Mouse (Mus musculus) mouse embryonic stem cell (cell line): ENCODE measurements around the gene Mbd5.

Experiments used
- in situ Hi-C, 2 experiments: fragments of 300-500 bp; cut with MboI; formaldehyde crosslinking; loops; 1 replicate in 1 of 2; 3 replicates in 1 of 2; pipeline ENCODE4 v1.14.3; 2019 to 2020; ENCODE audit warnings: low sequenced_read_pairs in 2 of 2, low pct_unique_long_range_greater_than_20kb in 1 of 2, mixed read lengths in 1 of 2; ENCODE audit not compliant: unreplicated experiment in 1 of 2

Mbd5 gene

DNA sequence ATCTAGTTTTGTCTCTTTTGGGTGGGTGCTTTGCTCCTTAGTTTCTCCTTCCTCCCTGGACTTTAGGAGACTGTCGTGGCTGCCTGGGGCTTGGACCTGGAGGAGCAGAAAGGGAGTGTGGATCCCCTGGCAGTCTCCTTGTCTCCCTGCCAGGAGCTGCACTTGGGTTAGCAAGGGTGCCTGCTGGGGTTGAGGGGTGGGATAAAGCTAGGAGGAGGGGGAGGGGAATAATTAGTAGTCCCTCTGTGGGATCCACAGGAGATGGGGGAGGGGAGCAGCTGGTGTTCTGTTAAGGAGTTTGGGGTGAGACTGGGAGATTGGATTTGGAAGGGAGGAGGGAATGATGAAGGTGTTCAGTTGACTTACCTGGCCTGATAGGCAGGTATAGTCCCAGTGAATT lies 337.7 kb downstream of the Mbd5 start:
- in situ Hi-C loops: no loop called here

DNA sequence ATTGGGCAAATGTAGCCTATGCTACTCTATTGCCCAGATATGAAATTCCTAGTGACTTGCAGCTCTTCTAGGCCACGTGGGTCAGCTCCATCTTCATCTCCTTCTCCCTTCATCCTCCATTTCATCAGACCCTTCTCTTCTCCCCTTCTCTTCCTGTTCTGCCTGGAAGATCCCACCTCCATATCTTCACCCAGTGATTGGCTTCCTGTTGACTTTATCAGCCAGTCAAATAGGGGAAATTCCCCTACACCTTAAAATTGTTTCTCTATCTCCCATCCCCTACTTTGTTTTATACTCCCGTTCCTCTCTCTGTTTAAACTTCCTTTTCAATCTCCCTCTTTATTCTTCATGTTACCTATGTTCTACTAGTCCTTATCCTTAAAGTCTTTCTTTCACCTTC lies 342.4 kb downstream of the Mbd5 start:
- in situ Hi-C loops: no loop called here

DNA sequence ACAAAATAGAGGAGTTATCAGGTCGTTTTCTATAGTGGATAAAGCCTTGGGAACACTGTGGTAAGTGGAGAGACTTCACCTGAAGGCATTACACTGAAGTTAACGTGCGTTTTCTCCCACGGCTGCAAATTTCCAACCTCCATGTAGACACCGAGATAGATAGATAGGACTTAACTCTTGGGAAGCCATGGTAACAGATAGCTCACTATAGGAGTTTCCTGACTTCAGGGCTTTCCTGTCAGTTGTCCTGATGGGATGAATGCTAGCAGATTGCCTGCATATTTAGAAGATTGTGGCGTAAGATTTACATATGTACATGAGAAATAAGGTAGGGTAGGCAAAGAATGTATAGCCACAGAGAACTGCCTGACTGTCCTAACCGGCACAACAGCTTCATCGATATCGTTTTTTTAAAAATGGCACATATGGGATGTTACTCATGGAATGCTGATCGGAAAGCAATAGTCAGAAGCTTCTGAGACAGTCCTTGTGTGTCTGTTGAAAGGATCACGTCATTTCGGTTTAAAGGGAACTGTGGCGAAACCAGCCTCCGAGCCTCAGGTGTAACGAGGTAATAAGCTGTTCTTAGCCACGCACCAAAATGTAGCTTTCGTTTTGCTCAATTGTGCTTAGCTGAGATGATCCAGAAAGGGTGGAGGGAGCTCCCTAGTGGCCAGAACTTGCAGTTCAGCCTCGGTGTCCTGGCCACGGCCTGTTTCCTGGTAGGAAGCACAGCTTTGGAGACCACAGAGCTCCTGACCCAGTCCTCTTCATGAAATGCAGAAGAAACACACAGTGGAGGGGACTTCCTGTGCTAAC lies 363.5 kb downstream of the Mbd5 start:
- in situ Hi-C loops: loop anchor here (25.0 kb wide), 1 partner anchor 401 kb away; no protein-coding TSS in a partner anchor

- in situ Hi-C loops: no loop called here
Measured at GRCm38 (mm10) chr2:49333594-49333993, 384.3 kb downstream of the Mbd5 start.

GRCm38 (mm10) chr2:49335267-49335666 lies 386.0 kb downstream of the Mbd5 start:
- in situ Hi-C loops: no loop called here

GRCm38 (mm10) chr2:49344287-49344686 lies 395.0 kb downstream of the Mbd5 start:
- in situ Hi-C loops: no loop called here

- in situ Hi-C loops: no loop called here
Measured at GRCm38 (mm10) chr2:49345786-49346185, 396.5 kb downstream of the Mbd5 start.

- in situ Hi-C loops: loop anchor here in 1 of 2 experiments (10.0 kb wide), 1 partner anchor 375 kb away; no protein-coding TSS in a partner anchor
Measured at GRCm38 (mm10) chr2:49349813-49350212, 400.5 kb downstream of the Mbd5 start.

DNA sequence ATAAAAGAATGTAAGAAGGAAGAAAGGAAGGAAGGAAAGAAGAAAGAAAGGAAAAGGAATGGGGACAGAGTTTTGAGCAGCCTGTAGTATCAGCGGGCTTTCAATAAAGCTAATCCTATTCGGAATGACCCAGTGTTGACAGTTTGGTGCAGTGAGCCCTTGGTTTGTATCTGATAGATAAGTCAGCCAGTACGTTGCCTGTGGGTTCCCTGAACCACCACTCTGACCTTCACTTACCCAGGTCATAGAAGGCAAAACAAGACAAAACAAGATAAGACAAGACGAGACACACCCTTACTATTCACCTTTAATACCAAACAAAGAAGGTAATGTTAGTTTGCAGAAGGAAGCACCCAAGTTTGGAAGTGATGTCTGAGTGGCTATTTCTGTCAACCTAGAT lies 401.5 kb downstream of the Mbd5 start:
- in situ Hi-C loops: loop anchor here in 1 of 2 experiments (10.0 kb wide), 1 partner anchor 374 kb away; no protein-coding TSS in a partner anchor

- in situ Hi-C loops: loop anchor here in 1 of 2 experiments (10.0 kb wide), 1 partner anchor 371 kb away; no protein-coding TSS in a partner anchor
Measured at GRCm38 (mm10) chr2:49354066-49354465, 404.8 kb downstream of the Mbd5 start.

GRCm38 (mm10) chr2:49355867-49356266 lies 406.6 kb downstream of the Mbd5 start:
- in situ Hi-C loops: loop anchor here in 1 of 2 experiments (10.0 kb wide), 1 partner anchor 369 kb away; no protein-coding TSS in a partner anchor

- in situ Hi-C loops: loop anchor here in 1 of 2 experiments (10.0 kb wide), 1 partner anchor 367 kb away; no protein-coding TSS in a partner anchor
Measured at GRCm38 (mm10) chr2:49358128-49358814, 409.0 kb downstream of the Mbd5 start.

- in situ Hi-C loops: loop anchor here in 1 of 2 experiments (10.0 kb wide), 1 partner anchor 366 kb away; no protein-coding TSS in a partner anchor
Measured at GRCm38 (mm10) chr2:49358839-49359520, 409.7 kb downstream of the Mbd5 start.

DNA sequence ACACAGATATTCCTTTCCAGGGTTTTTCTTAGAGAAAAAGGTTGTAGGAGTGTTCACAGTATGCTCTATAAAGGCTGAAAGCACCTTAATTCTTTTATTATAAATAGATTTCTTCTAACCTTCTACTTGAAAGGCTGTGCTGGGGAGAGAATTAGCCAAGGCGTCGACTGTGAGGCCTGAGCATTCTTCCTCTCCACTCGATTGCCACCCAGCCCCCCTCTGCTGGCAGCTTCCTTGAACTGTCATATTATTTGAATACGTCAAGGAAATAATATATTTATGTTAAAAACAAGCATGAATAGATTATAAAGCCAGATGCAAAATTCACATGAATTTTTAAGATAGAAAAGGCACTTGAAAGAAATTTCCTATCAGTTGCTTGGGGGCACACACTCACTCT lies 410.4 kb downstream of the Mbd5 start:
- in situ Hi-C loops: loop anchor here (10.0 kb wide), 2 partner anchors 355 to 365 kb away; no protein-coding TSS in a partner anchor

DNA sequence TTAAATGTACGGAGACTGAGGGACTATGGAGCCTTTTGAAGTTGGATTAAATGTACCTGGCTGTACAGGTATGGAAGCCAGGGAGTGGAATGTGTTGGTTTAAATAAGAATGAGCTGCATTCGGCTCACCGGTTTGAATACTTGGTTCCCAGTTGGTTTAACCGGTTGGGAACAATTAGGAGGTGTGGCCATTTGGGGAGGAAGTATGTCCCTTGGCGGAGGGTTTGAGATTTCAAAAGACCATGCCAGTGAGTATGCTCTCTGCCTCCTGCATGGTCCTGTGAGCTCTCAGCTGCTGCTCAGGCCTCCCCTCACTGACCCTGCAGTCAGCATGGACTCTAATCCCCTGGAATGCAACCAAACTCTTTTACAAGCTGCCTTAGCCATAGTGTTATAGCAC lies 415.2 kb downstream of the Mbd5 start:
- in situ Hi-C loops: loop anchor here in 1 of 2 experiments (10.0 kb wide), 1 partner anchor 350 kb away; no protein-coding TSS in a partner anchor

GRCm38 (mm10) chr2:49366878-49367545 lies 417.7 kb downstream of the Mbd5 start:
- in situ Hi-C loops: loop anchor here in 1 of 2 experiments (10.0 kb wide), 1 partner anchor 348 kb away; no protein-coding TSS in a partner anchor

GRCm38 (mm10) chr2:49367546-49367917 lies 418.2 kb downstream of the Mbd5 start:
- in situ Hi-C loops: loop anchor here in 1 of 2 experiments (10.0 kb wide), 1 partner anchor 347 kb away; no protein-coding TSS in a partner anchor

- in situ Hi-C loops: loop anchor here in 1 of 2 experiments (5.0 kb wide), 1 partner anchor 61 kb away; no protein-coding TSS in a partner anchor
Measured at GRCm38 (mm10) chr2:49371632-49372031, 422.3 kb downstream of the Mbd5 start.
